Mouse (Mus musculus): ENCODE measurements at regions not wholly inside any gene's neighbourhood (a gene's known extent, or its start where the extent isn't known, plus 50 kb on each side); places are given as distances from the start of the nearest gene placed in this dataset.
A peak's percentile ranks its signal among the peaks of the same experiment; 100 is the strongest.
"Not testable (repeated sequence)": the region's sequence is repeated elsewhere in the genome, so short reads cannot be mapped to it uniquely, and the experiment has no call there.

- DNase-seq: no peak
- intact Hi-C loops (cut with DNase I): no loop called here
Measured at GRCm38 (mm10) chr5:133025121-133025520, 482.0 kb upstream of the Auts2 start.

GRCm38 (mm10) chr5:133020821-133021220, 477.7 kb upstream of the Auts2 start:
- intact Hi-C loops (cut with DNase I): no loop called here
- DNase-seq: no peak

- intact Hi-C loops (cut with DNase I): no loop called here
- no peak for DNase-seq
Measured at GRCm38 (mm10) chr5:133020116-133020515, 477.0 kb upstream of the Auts2 start.

GRCm38 (mm10) chr5:133010624-133011575, 467.8 kb upstream of the Auts2 start:
- intact Hi-C loops (cut with DNase I): no loop called here
- DNase-seq: peak; percentile 55 to 60

DNA sequence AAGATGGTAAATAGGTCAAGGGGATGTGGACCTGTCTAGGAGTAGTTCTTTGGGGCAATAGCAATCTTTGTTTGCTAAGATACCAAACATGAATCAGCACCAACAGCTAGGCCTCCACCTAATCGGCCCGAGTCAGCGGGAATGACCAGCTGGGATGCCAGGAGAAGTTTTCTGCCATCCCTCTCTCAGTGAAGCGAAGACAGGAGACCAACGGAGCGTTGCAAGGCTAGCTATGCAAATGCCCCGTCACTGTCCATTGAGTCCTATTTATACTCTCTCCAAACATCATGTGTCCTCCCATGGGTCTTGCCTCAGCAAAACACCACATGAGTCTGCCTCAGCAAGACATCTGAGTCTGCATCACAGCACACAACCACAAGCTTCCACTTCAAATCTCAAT, 439.7 kb upstream of the Auts2 start:
- DNase-seq: no peak
- intact Hi-C loops (cut with DNase I): no loop called here

DNA sequence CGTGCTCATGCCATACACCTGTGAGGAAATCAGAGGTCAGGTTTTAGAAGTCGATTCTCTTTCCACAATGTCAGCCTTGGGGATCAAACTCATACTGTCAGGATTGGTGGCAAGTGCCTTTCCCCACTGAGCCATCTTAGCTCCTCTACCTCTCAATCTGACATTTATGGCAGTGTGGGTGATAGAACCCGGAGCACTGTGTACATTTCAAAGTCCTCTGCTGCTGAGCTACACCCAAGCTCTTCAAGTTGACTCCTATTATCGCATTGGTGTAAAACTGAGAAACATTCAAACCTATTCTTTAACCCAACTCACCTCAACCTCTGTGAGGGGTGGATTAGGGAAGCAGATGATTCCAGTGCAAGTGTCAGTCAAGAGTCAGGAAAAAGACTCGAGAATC, 435.9 kb upstream of the Auts2 start:
- intact Hi-C loops (cut with DNase I): no loop called here
- DNase-seq: no peak

DNA sequence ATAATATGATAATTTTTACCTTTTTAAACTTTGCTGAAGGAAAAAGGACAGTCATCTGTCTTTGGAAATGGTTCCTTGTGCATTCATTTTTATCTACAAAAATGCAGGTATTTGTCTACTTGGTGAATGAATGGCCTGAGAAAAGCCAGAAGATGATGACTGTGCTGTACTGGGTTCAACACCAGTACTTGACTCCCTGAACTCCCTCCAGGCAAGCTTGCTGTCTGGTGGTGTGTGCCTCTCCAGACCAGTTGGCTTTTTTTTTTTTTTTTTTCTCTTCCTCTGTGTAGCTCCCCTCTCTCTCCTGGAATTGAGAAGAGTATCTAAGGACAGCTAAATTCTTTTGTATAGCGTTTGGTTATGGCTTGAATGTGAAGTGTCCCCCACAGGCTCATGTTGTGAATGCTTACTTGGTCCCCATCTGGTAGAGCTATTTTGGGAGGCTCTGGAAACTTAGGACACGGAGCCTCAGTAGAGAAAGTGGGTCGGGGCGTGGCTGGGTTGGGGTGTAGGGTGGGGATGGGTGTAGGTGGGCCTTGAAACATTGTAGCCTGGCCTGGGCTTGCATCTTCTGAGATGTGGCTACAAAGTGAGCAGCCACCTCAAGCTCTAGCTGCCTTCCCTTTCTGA, 432.3 kb upstream of the Auts2 start:
- intact Hi-C loops (cut with DNase I): no loop called here
- DNase-seq: no peak

GRCm38 (mm10) chr5:132974876-132975275, 431.7 kb upstream of the Auts2 start:
- intact Hi-C loops (cut with DNase I): no loop called here
- no peak for DNase-seq

DNA sequence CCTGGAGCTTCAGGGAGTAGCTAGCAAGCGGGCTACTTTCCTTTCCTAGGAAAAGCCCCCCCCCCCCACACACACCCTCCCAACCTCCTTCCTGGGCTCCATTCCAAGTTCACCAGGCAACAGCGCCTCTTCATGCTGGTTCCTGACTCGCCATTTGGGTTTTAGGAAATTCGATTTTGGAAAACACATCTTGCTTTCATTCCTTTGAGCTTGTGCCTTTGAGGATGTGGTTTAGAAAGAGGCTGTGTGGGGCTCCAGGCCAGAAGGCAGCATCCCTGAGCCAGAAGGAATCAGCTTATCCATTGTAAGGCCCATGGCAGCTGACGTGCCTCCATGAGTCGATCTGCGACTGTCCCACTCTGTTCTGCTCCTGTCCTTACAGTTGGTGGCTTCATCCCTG, 427.9 kb upstream of the Auts2 start:
- intact Hi-C loops (cut with DNase I): no loop called here
- no peak for DNase-seq

- DNase-seq: no peak
- intact Hi-C loops (cut with DNase I): no loop called here
Measured at GRCm38 (mm10) chr5:132969376-132969775, 426.2 kb upstream of the Auts2 start.

DNA sequence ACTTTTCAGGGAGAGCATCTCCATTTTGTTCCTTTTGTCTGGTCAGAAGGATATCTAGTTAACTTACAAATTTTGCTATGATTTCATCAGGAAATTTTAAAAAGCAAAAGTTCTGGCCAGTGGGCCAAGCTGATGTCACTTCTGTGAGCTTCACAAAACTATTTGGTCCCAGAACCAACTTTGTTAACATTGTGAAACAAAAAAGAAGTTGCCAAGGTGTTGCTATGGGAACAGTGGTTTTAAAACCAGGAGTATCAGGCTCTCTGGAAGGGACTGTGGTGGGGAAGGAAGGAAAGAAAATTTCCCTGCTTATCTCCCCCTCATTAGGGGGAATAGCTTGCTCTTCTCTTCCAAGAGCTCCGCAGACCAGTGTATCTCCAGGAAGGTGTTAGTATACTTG, 416.8 kb upstream of the Auts2 start:
- intact Hi-C loops (cut with DNase I): no loop called here
- peak; percentile 17 to 47 for DNase-seq

DNA sequence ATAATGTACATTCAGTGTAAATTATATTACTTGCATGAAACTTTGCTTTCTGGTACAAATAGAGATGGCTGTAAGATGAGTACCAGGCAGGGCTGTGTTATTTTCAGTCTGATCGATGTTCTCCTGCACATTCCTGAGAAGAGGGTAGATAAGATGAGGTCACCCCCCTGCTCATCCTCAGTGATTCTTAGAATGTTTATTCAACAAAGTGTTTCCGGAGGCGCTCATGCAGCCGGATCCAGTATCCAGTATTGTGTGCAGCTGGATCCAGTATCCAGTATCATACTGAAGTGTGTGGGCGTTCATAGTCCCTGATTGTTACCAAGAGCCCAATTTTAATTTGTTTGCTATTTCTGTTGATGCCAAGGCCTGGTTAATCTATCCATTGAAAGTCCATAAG, 413.0 kb upstream of the Auts2 start:
- intact Hi-C loops (cut with DNase I): no loop called here
- no peak for DNase-seq

DNA sequence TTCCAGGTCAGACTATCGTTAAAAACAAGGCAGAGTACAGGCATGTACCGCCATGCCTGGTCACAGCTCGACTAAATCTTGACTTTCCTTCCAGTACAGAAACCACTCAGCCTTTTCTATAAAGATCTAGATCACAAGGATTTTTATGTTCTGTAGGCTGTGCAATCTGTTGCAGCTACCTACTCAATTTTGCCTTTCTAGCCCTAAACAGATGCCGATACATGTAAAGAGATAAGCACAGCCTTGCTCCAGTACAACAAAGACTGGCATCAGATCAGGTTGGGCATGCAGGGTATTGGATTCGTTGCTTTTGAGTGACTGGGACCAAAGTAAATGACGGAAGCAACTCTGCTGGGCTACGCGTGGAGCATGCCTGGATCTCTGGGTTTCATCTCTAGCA, 411.9 kb upstream of the Auts2 start:
- DNase-seq: no peak
- intact Hi-C loops (cut with DNase I): no loop called here

DNA sequence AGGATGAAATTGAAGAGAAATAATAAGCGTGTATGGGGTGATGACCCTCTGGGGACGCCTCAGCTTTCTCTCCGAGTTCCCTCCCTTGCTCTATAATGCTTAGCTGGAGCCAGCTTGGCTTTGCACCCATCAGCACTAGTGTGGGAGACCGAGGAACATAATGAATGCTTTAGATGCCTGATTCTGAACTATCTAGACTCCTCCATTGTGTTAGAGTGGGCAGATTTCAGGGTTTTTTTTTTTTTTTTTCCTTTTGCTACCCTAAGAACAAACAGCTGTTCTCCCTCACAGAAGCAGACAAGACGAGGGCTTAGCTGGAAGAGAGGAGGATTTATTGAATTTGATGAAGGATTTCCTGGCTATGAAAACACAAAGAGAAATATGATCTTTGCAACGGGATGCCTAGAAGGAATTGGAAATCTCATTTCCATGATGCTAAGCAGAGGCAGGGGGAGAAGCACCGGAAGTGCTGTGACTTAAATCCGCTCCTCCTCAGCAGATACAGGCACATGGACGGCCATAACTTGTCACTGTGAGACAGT, 390.4 kb upstream of the Auts2 start:
- intact Hi-C loops (cut with DNase I): no loop called here
- no peak for DNase-seq

GRCm38 (mm10) chr5:132929955-132930354, 386.8 kb upstream of the Auts2 start:
- intact Hi-C loops (cut with DNase I); DNase-seq: not testable (repeated sequence)

GRCm38 (mm10) chr5:132923365-132923764, 380.2 kb upstream of the Auts2 start:
- no peak for DNase-seq
- intact Hi-C loops (cut with DNase I): no loop called here

- no peak for DNase-seq
- intact Hi-C loops (cut with DNase I): no loop called here
Measured at GRCm38 (mm10) chr5:132909056-132909455, 365.9 kb upstream of the Auts2 start.

DNA sequence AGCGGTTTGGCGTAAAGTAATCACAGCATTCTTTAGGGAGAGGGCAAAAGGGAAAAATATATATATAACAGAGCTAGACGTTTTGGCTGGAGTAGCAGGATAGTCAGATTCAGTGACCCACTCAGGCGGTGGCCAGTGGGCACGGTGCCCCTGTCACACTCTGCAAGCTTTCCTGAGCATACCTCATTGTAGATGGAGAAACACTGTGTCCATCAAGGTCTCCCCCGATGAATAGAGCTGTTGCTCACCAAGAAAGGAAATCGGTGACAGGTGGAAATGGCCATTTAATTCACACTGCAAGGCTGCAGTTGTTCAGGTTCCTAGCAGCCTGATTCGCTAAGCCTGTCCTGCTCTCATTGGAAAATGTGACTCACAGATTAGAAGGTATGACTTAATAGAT, 365.1 kb upstream of the Auts2 start:
- DNase-seq: no peak
- intact Hi-C loops (cut with DNase I): no loop called here

DNA sequence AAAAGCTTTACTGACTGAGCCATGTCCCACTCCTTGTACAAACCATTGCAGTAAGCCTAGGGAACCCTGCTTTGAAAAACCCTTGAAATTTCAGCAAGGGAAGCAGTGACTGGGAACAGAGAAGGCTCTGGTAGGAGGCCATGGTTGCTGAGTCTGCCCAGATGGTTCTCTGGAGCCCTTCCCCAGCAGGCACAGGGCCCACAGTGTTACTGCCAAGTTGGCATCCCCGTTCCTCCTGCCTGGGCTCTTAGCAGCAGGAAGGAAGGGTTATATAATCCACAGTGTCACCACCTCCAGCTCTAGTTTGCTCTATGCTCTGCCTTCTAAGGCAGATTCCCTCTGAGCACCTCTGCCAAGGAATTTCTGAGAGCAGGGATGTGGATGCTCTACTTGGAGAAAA, 349.4 kb upstream of the Auts2 start:
- intact Hi-C loops (cut with DNase I): no loop called here
- DNase-seq: peak; percentile 64 to 71

GRCm38 (mm10) chr5:132884130-132884529, 341.0 kb upstream of the Auts2 start:
- DNase-seq: no peak
- intact Hi-C loops (cut with DNase I): no loop called here

DNA sequence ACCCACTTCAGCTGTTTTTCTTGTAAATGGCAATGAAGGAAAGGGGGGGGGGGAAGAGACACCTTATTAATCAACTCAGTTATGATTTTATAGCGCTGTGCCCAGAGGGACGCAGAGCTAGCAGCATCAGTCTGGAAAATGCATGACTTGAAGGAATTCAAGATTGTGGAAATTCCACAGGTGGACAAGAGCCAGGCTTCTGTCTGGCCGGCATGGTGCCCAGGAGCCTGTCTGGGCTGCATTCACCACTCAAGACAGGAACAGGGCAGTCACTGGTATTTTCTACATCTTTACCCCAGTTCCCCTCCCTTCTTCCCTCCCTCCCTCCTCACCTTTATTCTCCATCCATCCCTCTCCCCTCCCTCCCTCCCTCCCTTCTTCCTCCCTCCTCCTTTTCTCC, 339.1 kb upstream of the Auts2 start:
- intact Hi-C loops (cut with DNase I): no loop called here
- DNase-seq: peak; percentile 10 to 38

DNA sequence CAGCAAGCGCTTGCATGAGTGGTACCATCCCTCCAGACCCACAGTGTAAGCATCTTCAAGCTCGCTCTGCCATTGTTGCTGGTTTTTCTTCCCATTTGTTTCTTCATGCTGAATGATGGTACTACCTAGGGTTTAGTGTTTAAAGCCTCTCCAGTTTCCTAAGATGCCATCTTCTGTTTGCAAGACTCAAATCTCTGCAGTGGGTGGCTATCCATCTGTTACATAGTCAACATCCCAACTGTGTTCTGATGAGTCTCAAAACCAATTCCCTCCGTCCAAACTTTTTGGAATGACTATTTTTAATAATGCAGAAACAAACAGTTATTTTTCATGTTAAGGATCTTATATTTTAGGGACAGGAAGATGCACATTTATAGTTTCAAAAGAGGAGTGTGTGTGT, 338.0 kb upstream of the Auts2 start:
- intact Hi-C loops (cut with DNase I): no loop called here
- DNase-seq: no peak
